ENCODE assay signal across 11 mouse cellular contexts in the genomic region with DNA sequence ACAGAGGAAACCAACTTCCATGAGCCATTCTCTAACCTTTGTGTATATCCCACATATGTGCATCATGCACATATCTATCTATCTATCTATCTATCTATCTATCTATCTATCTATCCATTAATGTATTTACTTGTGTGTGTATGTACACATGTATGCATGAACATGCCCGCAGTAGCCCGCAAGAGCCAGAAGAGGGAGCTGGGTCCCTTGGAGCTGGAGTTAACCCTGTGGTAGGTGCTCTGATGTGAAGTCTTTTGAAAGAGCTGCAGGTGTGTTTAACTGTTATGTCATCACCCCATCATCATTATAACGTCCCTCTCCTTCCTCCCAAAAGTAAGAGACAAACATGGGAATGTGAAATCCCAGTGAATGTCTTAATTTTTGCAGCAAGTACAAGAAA.
DNase-seq lines count a peak whose midpoint lies in the region; ATAC-seq lines count a peak whose summit lies in the region.
"Had no signal": no experiment of that assay in that cellular context is flagged by ENCODE, and none has a peak within 500 bp of the region (broad histone marks: within the 10 kb centered on the region; RNA-seq: fewer than 3 reads in every experiment).

No protein-coding gene starts in this region.

- H3K27ac ChIP-seq in limb, embryonic 11.5 days (replicated peaks; ENCODE audit: low read depth, low read length): no peak overlapping the region
- H3K27ac ChIP-seq in limb, embryonic 10.5 days: no peak overlapping the region
- H3K27ac ChIP-seq: hindbrain, embryonic 14.5 days; midbrain, embryonic 13.5 days had no signal

- no peak overlapping the region for H3K9ac ChIP-seq in limb, embryonic 11.5 days (ENCODE audit: low read length)
- H3K9ac ChIP-seq: hindbrain, embryonic 14.5 days; midbrain, embryonic 13.5 days had no signal

- H3K4me2 ChIP-seq in limb, embryonic 11.5 days (ENCODE audit: low read depth, severe bottlenecking): no peak overlapping the region
- H3K4me2 ChIP-seq: hindbrain, embryonic 14.5 days; midbrain, embryonic 13.5 days had no signal

- DNase-seq in embryo, embryonic 10.5 days (ENCODE audit: low spot score): peak; percentile 33
- DNase-seq in embryo, embryonic 9.5 days (ENCODE audit: extremely low spot score): no peak
- DNase-seq in limb, embryonic 11.5 days (ENCODE audit: low spot score): peak; percentile 40
- no peak for DNase-seq in limb, embryonic 10.5 days (ENCODE audit: low spot score)
- peak; percentile 11 to 25 for DNase-seq in B cell, adult 2 months
- DNase-seq in kidney, adult 9 months: peak; percentile 55
- no peak for DNase-seq in spleen, postnatal 4 days (ENCODE audit: low spot score in 2 of 2)
- DNase-seq in yolk sac, embryonic 10.5 days (ENCODE audit: low spot score): no peak
- DNase-seq: gastrocnemius, postnatal 25 days had no signal

- WGBS in limb, embryonic 11.5 days: 82% methylated on average over 3 of the region's 3 CpGs
- 79% methylated on average over 3 of the region's 3 CpGs for WGBS in limb, embryonic 10.5 days

- H3K4me3 ChIP-seq in limb, embryonic 11.5 days (ENCODE audit: low read depth, low read length): no peak overlapping the region
- H3K4me3 ChIP-seq in limb, embryonic 10.5 days: no peak overlapping the region
- H3K4me3 ChIP-seq: midbrain, embryonic 13.5 days had no signal

- H3K9me3 ChIP-seq in limb, embryonic 11.5 days (ENCODE audit: control insufficient read depth, low read length): no peaks in the 10 kb centered on the region
- no peaks in the 10 kb centered on the region for H3K9me3 ChIP-seq in limb, embryonic 10.5 days (replicated peaks)
- H3K9me3 ChIP-seq: midbrain, embryonic 13.5 days had no signal

- no peaks in the 10 kb centered on the region for H3K36me3 ChIP-seq in limb, embryonic 11.5 days (ENCODE audit: control insufficient read depth, insufficient read depth, low read length)
- H3K36me3 ChIP-seq in limb, embryonic 10.5 days: no peaks in the 10 kb centered on the region
- H3K36me3 ChIP-seq: midbrain, embryonic 13.5 days had no signal

- 0 out of 2 replicates have a peak, but pooled peaks cover 3% of the 10 kb centered on the region for H3K4me1 ChIP-seq in limb, embryonic 11.5 days (ENCODE audit: control insufficient read depth, insufficient read depth, low read length)
- peaks cover 10% of the 10 kb centered on the region; the same call in 1 of the 2 replicates for H3K4me1 ChIP-seq in limb, embryonic 10.5 days

- no peaks in the 10 kb centered on the region for H3K27me3 ChIP-seq in limb, embryonic 11.5 days (ENCODE audit: control insufficient read depth, insufficient read depth, low read length)
- no peaks in the 10 kb centered on the region for H3K27me3 ChIP-seq in limb, embryonic 10.5 days (ENCODE audit: low read depth, poor library complexity, severe bottlenecking)
- H3K27me3 ChIP-seq: midbrain, embryonic 13.5 days had no signal

- ATAC-seq in limb, embryonic 11.5 days (ENCODE audit: insufficient number of reproducible peaks, low FRiP score, low TSS enrichment, low read depth): no peak

Comparison
In these comparisons a context has a peak if more than half of its experiments do, and no peak if none do; other contexts are left out.
1. DNase-seq: peak in embryo, embryonic 10.5 days (single experiment), limb, embryonic 11.5 days (single experiment), B cell, adult 2 months (2 of 2) and kidney, adult 9 months (single experiment); none in embryo, embryonic 9.5 days (single experiment), limb, embryonic 10.5 days (single experiment), spleen, postnatal 4 days (0 of 2) and yolk sac, embryonic 10.5 days (single experiment).